Mouse (Mus musculus) hindbrain, embryonic 10.5 days (tissue): ENCODE data around the gene Matn1. TPM values are rescaled to one million over a fixed set of nuclear protein-coding genes. Genes with fewer than 3 reads are reported as not detected.

Experiments
- DNase-seq: peaks from one replicate; pipeline ENCODE4 v3.0.0-alpha.2; 2017; ENCODE audit warnings: low spot score
- H3K27ac ChIP-seq: fragments of 300-500 bp; sonication (generic); 2 replicates; pipeline ENCODE4 v1.5.1; 2016; ENCODE audit warnings: mild to moderate bottlenecking, moderate library complexity
- H3K27me3 ChIP-seq: fragments of 300-500 bp; sonication (generic); 2 replicates; pipeline ENCODE4 v1.6.1; 2016; ENCODE audit warnings: mild to moderate bottlenecking; ENCODE audit not compliant: poor library complexity, insufficient read depth, severe bottlenecking
- H3K36me3 ChIP-seq: fragments of 300-500 bp; sonication (generic); 2 replicates; pipeline ENCODE4 v1.6.1; 2016; ENCODE audit warnings: mild to moderate bottlenecking, moderate library complexity
- H3K4me1 ChIP-seq: fragments of 300-500 bp; sonication (generic); replicated peaks from 2 replicates; pipeline ENCODE4 v1.6.1; 2016; ENCODE audit warnings: mild to moderate bottlenecking
- H3K4me3 ChIP-seq: fragments of 300-500 bp; sonication (generic); 2 replicates; pipeline ENCODE4 v1.5.1; 2016; ENCODE audit warnings: mild to moderate bottlenecking, moderate library complexity
- H3K9me3 ChIP-seq: fragments of 300-500 bp; sonication (generic); 2 replicates; pipeline ENCODE4 v1.6.1; 2016; ENCODE audit warnings: mild to moderate bottlenecking, moderate library complexity
- WGBS: fragments of 180-500 bp; shearing (Covaris S2); methylation state at CpG from one replicate; pipeline ENCODE4 v1.1.7; 2016; 5-methylcytosine and 5-hydroxymethylcytosine counted together
- polyA plus RNA-seq: library from polyadenylated mRNA; unstranded; fragments of >200 nt; fragmentation: Nextera tagmentation; extraction: Ambion mirVana; gene quantifications from 2 replicates; pipeline ENCODE4 v1.2.1, GENCODE M21; 2016

Gene Matn1
- polyA plus RNA-seq, 1 experiment from 2014 or later: not detected

DNA sequence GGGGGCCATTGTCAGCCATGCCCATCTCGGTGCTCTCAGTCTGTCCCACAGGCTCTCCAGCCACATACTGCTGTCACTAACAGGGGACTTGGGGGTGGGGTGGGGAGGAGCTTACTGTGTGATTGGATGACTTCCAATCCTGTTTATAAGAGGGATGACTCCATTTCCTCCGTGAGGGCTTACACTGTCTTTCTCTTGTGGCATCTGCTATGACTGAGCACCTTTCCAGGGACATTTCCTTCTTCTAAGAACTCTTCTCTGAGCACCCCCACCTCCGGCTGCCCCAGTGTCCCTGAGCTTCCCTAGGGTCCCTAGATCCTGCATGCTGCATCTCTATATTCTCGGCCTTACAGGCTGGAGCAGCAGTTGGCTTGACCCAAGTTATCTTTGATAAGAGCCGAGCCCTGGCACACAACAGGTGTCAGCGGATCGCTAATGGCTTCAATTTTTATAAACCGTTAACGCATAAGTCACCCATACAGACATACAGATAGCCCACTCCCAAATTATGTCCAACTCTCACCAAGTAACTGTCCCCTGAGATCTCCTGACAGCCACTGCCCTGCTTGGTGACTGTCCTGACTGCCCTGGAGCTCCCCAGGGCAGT is 24.3 kb upstream of the Matn1 start:
- H3K4me3 ChIP-seq: no peak overlapping the region
- peak overlapping the region; percentile 66 for H3K27ac ChIP-seq
- H3K27me3 ChIP-seq: peaks cover 5% of the 10 kb centered on the region; the same call in 1 of the 2 replicates
- H3K4me1 ChIP-seq: peaks cover 69% of the 10 kb centered on the region
- no peaks in the 10 kb centered on the region for H3K36me3 ChIP-seq
- DNase-seq: no peak
- no peaks in the 10 kb centered on the region for H3K9me3 ChIP-seq
- 68% methylated on average over 9 of the region's 9 CpGs for WGBS

DNA sequence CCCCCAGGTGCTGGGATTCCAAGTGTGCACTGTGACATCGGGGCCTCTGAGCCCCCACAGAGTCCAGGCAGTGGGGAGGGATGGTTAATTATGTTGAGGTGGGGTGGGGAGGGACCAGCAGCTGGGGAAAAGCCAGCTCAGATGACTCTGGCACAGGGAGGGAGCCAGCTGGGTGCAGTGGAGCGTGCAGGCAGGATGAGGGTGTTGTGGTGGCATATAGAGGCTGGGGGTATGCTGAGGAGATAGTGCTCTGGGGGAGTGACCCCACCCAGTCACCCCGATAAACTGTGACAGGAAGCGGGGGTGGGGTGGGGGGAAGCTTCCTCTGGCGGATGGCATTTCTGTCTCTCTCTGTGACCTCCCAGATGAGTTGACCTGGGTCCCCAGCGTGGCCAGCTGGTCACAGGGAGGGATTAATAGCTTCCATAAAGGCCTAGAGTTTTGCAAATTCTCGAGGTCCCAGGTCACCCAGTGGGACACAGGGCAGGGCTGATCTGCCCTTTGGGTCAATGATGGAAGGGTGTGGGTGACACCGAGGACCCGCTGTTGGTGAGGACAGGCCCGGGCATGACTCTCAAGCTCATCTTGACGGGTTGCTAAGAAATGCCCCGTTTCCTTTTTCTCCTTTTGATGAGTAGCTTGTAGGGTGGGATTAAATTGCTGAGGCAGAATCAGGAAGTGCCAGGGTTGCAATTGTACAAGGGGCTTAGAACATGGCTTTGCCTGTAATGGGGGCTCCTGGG is 23.1 kb upstream of the Matn1 start:
- 33% methylated on average over 12 of the region's 12 CpGs for WGBS
- Histone ChIP-seq H3K36me3 (no peaks in the 10 kb centered on the region), H3K27me3 (peaks cover 5% of the 10 kb centered on the region; the same call in 1 of the 2 replicates), H3K4me3 (no peak overlapping the region), H3K4me1 (peaks cover 57% of the 10 kb centered on the region), H3K27ac (peak overlapping the region; percentile 66), H3K9me3 (no peaks in the 10 kb centered on the region)
- DNase-seq: peak; percentile 44

DNA sequence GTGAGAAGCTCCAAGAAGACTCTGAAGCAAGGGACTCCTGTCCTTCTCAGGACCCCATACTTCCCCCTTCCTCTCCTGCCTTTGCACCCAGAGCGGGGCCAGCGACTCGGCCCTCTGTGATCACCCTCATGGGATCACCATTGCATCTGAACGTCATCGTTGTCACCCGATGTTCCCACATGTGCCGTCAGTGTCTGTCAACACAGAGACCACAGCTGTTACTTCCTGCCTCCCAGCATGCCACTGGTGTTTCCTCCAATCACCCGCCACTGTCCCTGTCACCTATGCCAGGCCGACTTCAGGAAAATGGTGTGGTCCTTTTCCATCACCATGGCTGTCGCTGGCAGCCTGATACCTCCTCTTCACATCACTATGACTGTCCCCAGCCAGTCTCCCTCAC is 22.2 kb upstream of the Matn1 start:
- no peak for DNase-seq
- H3K4me1 ChIP-seq: peaks cover 63% of the 10 kb centered on the region
- H3K27ac ChIP-seq: peak overlapping the region; percentile 66
- no peaks in the 10 kb centered on the region for H3K36me3 ChIP-seq
- no peaks in the 10 kb centered on the region for H3K9me3 ChIP-seq
- H3K4me3 ChIP-seq: no peak overlapping the region
- peaks cover 5% of the 10 kb centered on the region; the same call in 1 of the 2 replicates for H3K27me3 ChIP-seq
- 72% methylated on average over 10 of the region's 10 CpGs for WGBS

GRCm38 (mm10) chr4:130926274-130926673 is 17.9 kb upstream of the Matn1 start:
- Histone ChIP-seq H3K4me3 (no peak overlapping the region), H3K27ac (no peak overlapping the region), H3K36me3 (no peaks in the 10 kb centered on the region), H3K4me1 (peaks cover 27% of the 10 kb centered on the region), H3K27me3 (peaks cover 5% of the 10 kb centered on the region; the same call in 1 of the 2 replicates), H3K9me3 (no peaks in the 10 kb centered on the region)
- 60% methylated on average over 6 of the region's 6 CpGs for WGBS
- no peak for DNase-seq

- WGBS: 88% methylated on average over 12 of the region's 12 CpGs
These were observed 16.4 kb upstream of the Matn1 start for GRCm38 (mm10) chr4:130927821-130928220.

GRCm38 (mm10) chr4:130942644-130943043 is 1.5 kb upstream of the Matn1 start:
- no peaks in the 10 kb centered on the region for H3K36me3 ChIP-seq
- H3K9me3 ChIP-seq: no peaks in the 10 kb centered on the region
- no peak overlapping the region for H3K27ac ChIP-seq
- no peak overlapping the region for H3K4me3 ChIP-seq
- H3K27me3 ChIP-seq: peaks cover 11% of the 10 kb centered on the region
- no peak for DNase-seq
- peaks cover 36% of the 10 kb centered on the region for H3K4me1 ChIP-seq
- WGBS: 66% methylated on average over 14 of the region's 14 CpGs

More at GRCm38 (mm10) chr4:130927821-130928220, 16.4 kb upstream of the Matn1 start:
- no peaks in the 10 kb centered on the region for H3K36me3 ChIP-seq
- DNase-seq: no peak
- peaks cover 12% of the 10 kb centered on the region for H3K4me1 ChIP-seq
- no peak overlapping the region for H3K4me3 ChIP-seq
- no peak overlapping the region for H3K27ac ChIP-seq
- H3K9me3 ChIP-seq: no peaks in the 10 kb centered on the region
- 0 out of 2 replicates have a peak, but pooled peaks cover 5% of the 10 kb centered on the region for H3K27me3 ChIP-seq

- H3K27me3 ChIP-seq: peaks cover 11% of the 10 kb centered on the region
- no peaks in the 10 kb centered on the region for H3K9me3 ChIP-seq
- peaks cover 36% of the 10 kb centered on the region for H3K4me1 ChIP-seq
- no peaks in the 10 kb centered on the region for H3K36me3 ChIP-seq
- 87% methylated on average over 7 of the region's 7 CpGs for WGBS
- peak overlapping the region; percentile 5; the same call in 1 of the 2 replicates for H3K27ac ChIP-seq
- H3K4me3 ChIP-seq: no peak overlapping the region
- DNase-seq: no peak
These were observed 594 bp downstream of the Matn1 start for GRCm38 (mm10) chr4:130944779-130945178.

- no peaks in the 10 kb centered on the region for H3K9me3 ChIP-seq
- WGBS: 21% methylated on average over 13 of the region's 13 CpGs
- H3K36me3 ChIP-seq: no peaks in the 10 kb centered on the region
- peak; percentile 42 for DNase-seq
- peaks cover 30% of the 10 kb centered on the region for H3K4me1 ChIP-seq
- H3K4me3 ChIP-seq: no peak overlapping the region
- H3K27me3 ChIP-seq: peaks cover 11% of the 10 kb centered on the region
- peak overlapping the region; percentile 47; the same call in 1 of the 2 replicates for H3K27ac ChIP-seq
These were observed 3.0 kb downstream of the Matn1 start for GRCm38 (mm10) chr4:130947094-130947647.

DNA sequence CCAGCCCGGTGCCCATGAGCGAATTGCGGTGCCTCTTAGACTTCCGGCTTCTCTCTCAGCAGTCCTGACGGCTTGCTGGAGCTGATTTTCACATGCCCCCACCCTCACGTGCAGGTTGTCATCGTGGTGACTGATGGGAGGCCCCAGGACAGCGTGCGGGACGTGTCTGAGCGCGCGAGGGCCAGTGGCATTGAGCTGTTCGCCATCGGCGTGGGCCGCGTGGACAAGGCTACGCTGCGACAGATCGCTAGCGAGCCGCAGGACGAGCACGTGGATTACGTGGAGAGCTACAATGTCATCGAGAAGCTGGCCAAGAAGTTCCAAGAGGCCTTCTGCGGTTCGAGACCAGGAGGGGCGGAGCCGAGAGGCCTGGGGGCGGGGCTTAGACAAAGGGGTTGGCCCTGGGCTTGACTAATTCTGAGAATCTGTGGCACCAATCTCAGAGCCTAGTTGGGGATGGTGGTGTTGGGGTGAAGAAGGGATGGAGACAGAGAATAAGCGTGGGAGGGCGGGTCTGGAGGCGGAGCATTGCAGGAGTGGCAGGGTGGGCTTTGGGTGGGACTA is 5.7 kb downstream of the Matn1 start:
- Histone ChIP-seq H3K27ac (no peak overlapping the region), H3K9me3 (no peaks in the 10 kb centered on the region), H3K4me3 (no peak overlapping the region), H3K4me1 (peaks cover 14% of the 10 kb centered on the region), H3K27me3 (peaks cover 7% of the 10 kb centered on the region; the same call in 1 of the 2 replicates), H3K36me3 (no peaks in the 10 kb centered on the region)
- 84% methylated on average over 35 of the region's 35 CpGs for WGBS
- no peak for DNase-seq

- DNase-seq: peak; percentile 25
These were observed 8.3 kb downstream of the Matn1 start for GRCm38 (mm10) chr4:130952531-130952930.

GRCm38 (mm10) chr4:130957156-130957555 is 13.0 kb downstream of the Matn1 start:
- H3K9me3 ChIP-seq: no peaks in the 10 kb centered on the region
- H3K36me3 ChIP-seq: no peaks in the 10 kb centered on the region
- H3K4me1 ChIP-seq: peaks cover 13% of the 10 kb centered on the region; the same call in 1 of the 2 replicates
- no peak overlapping the region for H3K4me3 ChIP-seq
- no peak overlapping the region for H3K27ac ChIP-seq
- no peak for DNase-seq
- no peaks in the 10 kb centered on the region; the same call in 1 of the 2 replicates for H3K27me3 ChIP-seq
- WGBS: 78% methylated on average over 10 of the region's 10 CpGs

More at GRCm38 (mm10) chr4:130952531-130952930, 8.3 kb downstream of the Matn1 start:
- H3K9me3 ChIP-seq: no peaks in the 10 kb centered on the region
- 48% methylated on average over 17 of the region's 17 CpGs for WGBS
- no peak overlapping the region for H3K27ac ChIP-seq
- peaks cover 9% of the 10 kb centered on the region for H3K4me1 ChIP-seq
- no peaks in the 10 kb centered on the region; the same call in 1 of the 2 replicates for H3K27me3 ChIP-seq
- no peaks in the 10 kb centered on the region for H3K36me3 ChIP-seq
- no peak overlapping the region for H3K4me3 ChIP-seq

- Histone ChIP-seq H3K27me3 (no peaks in the 10 kb centered on the region; the same call in 1 of the 2 replicates), H3K27ac (no peak overlapping the region), H3K4me1 (peaks cover 13% of the 10 kb centered on the region; the same call in 1 of the 2 replicates), H3K4me3 (no peak overlapping the region), H3K36me3 (no peaks in the 10 kb centered on the region), H3K9me3 (no peaks in the 10 kb centered on the region)
- 70% methylated on average over 5 of the region's 5 CpGs for WGBS
- no peak for DNase-seq
These were observed 14.6 kb downstream of the Matn1 start for GRCm38 (mm10) chr4:130958812-130959211.
